Mouse (Mus musculus): ENCODE measurements around the gene Prkcg. TPM values are rescaled to one million over a fixed set of nuclear protein-coding genes. Genes with fewer than 3 reads are reported as not detected.
"Not testable (repeated sequence)": the region's sequence is repeated elsewhere in the genome, so short reads cannot be mapped to it uniquely, and the experiment has no call there.

Gene Prkcg
- total RNA-seq, 2 experiments from 2014 or later = 540 to 555 TPM

GRCm38 (mm10) chr7:3290257-3291033, 1.5 kb downstream of the Prkcg start:
- peak; percentile 63 to 66 for DNase-seq (ENCODE audit: extremely low spot score in 1 of 2, low spot score in 1 of 2)

GRCm38 (mm10) chr7:3291197-3291596, 2.2 kb downstream of the Prkcg start:
- DNase-seq (ENCODE audit: extremely low spot score in 1 of 2, low spot score in 1 of 2) = no peak

GRCm38 (mm10) chr7:3291764-3292163, 2.8 kb downstream of the Prkcg start:
- no peak for DNase-seq (ENCODE audit: extremely low spot score in 1 of 2, low spot score in 1 of 2)

- DNase-seq (ENCODE audit: extremely low spot score in 1 of 2, low spot score in 1 of 2) = not testable (repeated sequence)
Observed at GRCm38 (mm10) chr7:3292271-3292670, 3.3 kb downstream of the Prkcg start.

GRCm38 (mm10) chr7:3292791-3293190, 3.8 kb downstream of the Prkcg start:
- no peak for DNase-seq (ENCODE audit: extremely low spot score in 1 of 2, low spot score in 1 of 2)

GRCm38 (mm10) chr7:3294794-3295193, 5.8 kb downstream of the Prkcg start:
- no peak for DNase-seq (ENCODE audit: extremely low spot score in 1 of 2, low spot score in 1 of 2)

- no peak for DNase-seq (ENCODE audit: extremely low spot score in 1 of 2, low spot score in 1 of 2)
Observed at GRCm38 (mm10) chr7:3295321-3296110, 6.5 kb downstream of the Prkcg start.

GRCm38 (mm10) chr7:3296711-3297110, 7.7 kb downstream of the Prkcg start:
- no peak for DNase-seq (ENCODE audit: extremely low spot score in 1 of 2, low spot score in 1 of 2)

- no peak for DNase-seq (ENCODE audit: extremely low spot score in 1 of 2, low spot score in 1 of 2)
Observed at GRCm38 (mm10) chr7:3299941-3300617, 11.1 kb downstream of the Prkcg start.

GRCm38 (mm10) chr7:3300891-3301627, 12.1 kb downstream of the Prkcg start:
- no peak for DNase-seq (ENCODE audit: extremely low spot score in 1 of 2, low spot score in 1 of 2)

- no peak for DNase-seq (ENCODE audit: extremely low spot score in 1 of 2, low spot score in 1 of 2)
Observed at GRCm38 (mm10) chr7:3301628-3302555, 12.9 kb downstream of the Prkcg start.

- no peak for DNase-seq (ENCODE audit: extremely low spot score in 1 of 2, low spot score in 1 of 2)
Observed at GRCm38 (mm10) chr7:3302556-3303275, 13.7 kb downstream of the Prkcg start.

GRCm38 (mm10) chr7:3303276-3303781, 14.3 kb downstream of the Prkcg start:
- DNase-seq (ENCODE audit: extremely low spot score in 1 of 2, low spot score in 1 of 2) = peak; percentile 67 to 71

- DNase-seq (ENCODE audit: extremely low spot score in 1 of 2, low spot score in 1 of 2) = no peak
Observed at GRCm38 (mm10) chr7:3303789-3304188, 14.8 kb downstream of the Prkcg start.

GRCm38 (mm10) chr7:3304298-3304697, 15.3 kb downstream of the Prkcg start:
- DNase-seq (ENCODE audit: extremely low spot score in 1 of 2, low spot score in 1 of 2) = peak in 1 of 2 experiments; percentile 55

GRCm38 (mm10) chr7:3306400-3306799, 17.4 kb downstream of the Prkcg start:
- no peak for DNase-seq (ENCODE audit: extremely low spot score in 1 of 2, low spot score in 1 of 2)

GRCm38 (mm10) chr7:3308646-3309045, 19.7 kb downstream of the Prkcg start:
- DNase-seq (ENCODE audit: extremely low spot score in 1 of 2, low spot score in 1 of 2) = no peak

GRCm38 (mm10) chr7:3310233-3310632, 21.3 kb downstream of the Prkcg start:
- DNase-seq (ENCODE audit: extremely low spot score in 1 of 2, low spot score in 1 of 2) = no peak
